Mouse (Mus musculus) layer of hippocampus, adult 2 months (tissue): Measurements from ENCODE around the gene Olfml1. TPM values are rescaled to one million over a fixed set of nuclear protein-coding genes. Genes with fewer than 3 reads are reported as not detected.
A peak's percentile ranks its signal among the peaks of the same experiment; 100 is the strongest.

Experiments
- DNase-seq, 2 experiments: peaks; one replicate each; pipeline ENCODE4 v3.0.0; 2022; ENCODE audit warnings: low spot score in 2 of 2
- H3K27ac ChIP-seq: fragments of 200-600 bp; 2 replicates; pipeline ENCODE4 v1.8.1; 2022
- H3K4me3 ChIP-seq: fragments of 200-600 bp; 2 replicates; pipeline ENCODE4 v1.8.1; 2022; ENCODE audit warnings: mild to moderate bottlenecking
- CTCF ChIP-seq: fragments of 200-600 bp; conservative IDR thresholded peaks from 2 replicates; pipeline ENCODE4 v1.8.1; 2022; ENCODE audit warnings: antibody characterized with exemption, mild to moderate bottlenecking, moderate library complexity
- total RNA-seq, 2 experiments: library from RNA; stranded (reverse); gene quantifications; 2 replicates each; pipeline ENCODE4 v1.2.3; 2021

The Olfml1 gene
- total RNA-seq, 2 experiments from 2014 or later: 12.7 to 13.1 TPM

- H3K4me3 ChIP-seq: no peak overlapping the region
- no peak overlapping the region; the same call in 1 of the 2 replicates for H3K27ac ChIP-seq
- peak; percentile 14 to 29 for DNase-seq
- no peak for TF ChIP-seq CTCF
Measured at GRCm38 (mm10) chr7:107637398-107637797, 70.2 kb downstream of the Olfml1 start.

- DNase-seq: no peak
- H3K4me3 ChIP-seq: no peak overlapping the region
- TF ChIP-seq CTCF: no peak
- peak overlapping the region; percentile 39 for H3K27ac ChIP-seq
Measured at GRCm38 (mm10) chr7:107638026-107638425, 70.8 kb downstream of the Olfml1 start.

Other genes starting within 250 kb of the Olfml1 start
- 1 to 10 TPM; 4.4 to 5.0 TPM for gene Syt9, start 196.7 kb upstream of the Olfml1 start, total RNA-seq
- 1 to 10 TPM; 5.2 to 7.4 TPM for gene Ppfibp2, start 27.8 kb downstream of the Olfml1 start, total RNA-seq
- gene 5330417H12Rik, start 57.7 kb downstream of the Olfml1 start, total RNA-seq: not detected
- gene Cyb5r2, start 190.6 kb downstream of the Olfml1 start, total RNA-seq: under 1 TPM in 1 of 2 experiments, not detected in 1; 0.41 TPM
- not detected for gene Ovch2, start 233.8 kb downstream of the Olfml1 start, total RNA-seq
- gene Olfr467, start 244.8 kb downstream of the Olfml1 start, total RNA-seq: not detected